Mouse (Mus musculus) forebrain, embryonic 12.5 days (tissue): ENCODE measurements around the gene Kif16b. TPM values are rescaled to one million over a fixed set of nuclear protein-coding genes. Genes with fewer than 3 reads are reported as not detected.

Experiments
- ATAC-seq: fragments of 200-750 bp; cut with Nextera tagmentation; 2 replicates; pipeline ENCODE4 v1.8.0; 2017; ENCODE audit warnings: moderate TSS enrichment; ENCODE audit not compliant: low FRiP score
- H3K27ac ChIP-seq: fragments of 300-500 bp; sonication (generic); 2 replicates; pipeline ENCODE4 v1.5.1; 2016; ENCODE audit warnings: mild to moderate bottlenecking
- H3K27me3 ChIP-seq: fragments of 300-500 bp; sonication (generic); 2 replicates; pipeline ENCODE4 v1.6.1; 2016; ENCODE audit warnings: mild to moderate bottlenecking
- H3K36me3 ChIP-seq: fragments of 300-500 bp; sonication (generic); replicated peaks from 2 replicates; pipeline ENCODE4 v1.6.1; 2016; ENCODE audit warnings: mild to moderate bottlenecking
- H3K4me1 ChIP-seq: fragments of 300-500 bp; sonication (generic); 2 replicates; pipeline ENCODE4 v1.6.1; 2016
- H3K4me2 ChIP-seq: fragments of 300-500 bp; sonication (generic); 2 replicates; pipeline ENCODE4 v1.6.1; 2016; ENCODE audit warnings: mild to moderate bottlenecking, moderate library complexity
- H3K4me3 ChIP-seq: fragments of 300-500 bp; sonication (generic); replicated peaks from 2 replicates; pipeline ENCODE4 v1.5.1; 2016; ENCODE audit warnings: mild to moderate bottlenecking
- H3K9ac ChIP-seq: fragments of 300-500 bp; sonication (generic); 2 replicates; pipeline ENCODE4 v1.6.1; 2016; ENCODE audit warnings: mild to moderate bottlenecking
- H3K9me3 ChIP-seq: fragments of 300-500 bp; sonication (generic); 2 replicates; pipeline ENCODE4 v1.6.1; 2016
- WGBS: fragments of 180-500 bp; shearing (Covaris S2); methylation state at CpG from one replicate; pipeline ENCODE4 v1.1.7; 2016; 5-methylcytosine and 5-hydroxymethylcytosine counted together
- polyA plus RNA-seq: library from polyadenylated mRNA; unstranded; fragments of >200 nt; fragmentation: Nextera tagmentation; extraction: Ambion mirVana; gene quantifications from 2 replicates; pipeline ENCODE4 v1.2.1, GENCODE M21; 2016

Kif16b gene
- 6.5 and 7.3 TPM in 2 replicates for polyA plus RNA-seq

DNA sequence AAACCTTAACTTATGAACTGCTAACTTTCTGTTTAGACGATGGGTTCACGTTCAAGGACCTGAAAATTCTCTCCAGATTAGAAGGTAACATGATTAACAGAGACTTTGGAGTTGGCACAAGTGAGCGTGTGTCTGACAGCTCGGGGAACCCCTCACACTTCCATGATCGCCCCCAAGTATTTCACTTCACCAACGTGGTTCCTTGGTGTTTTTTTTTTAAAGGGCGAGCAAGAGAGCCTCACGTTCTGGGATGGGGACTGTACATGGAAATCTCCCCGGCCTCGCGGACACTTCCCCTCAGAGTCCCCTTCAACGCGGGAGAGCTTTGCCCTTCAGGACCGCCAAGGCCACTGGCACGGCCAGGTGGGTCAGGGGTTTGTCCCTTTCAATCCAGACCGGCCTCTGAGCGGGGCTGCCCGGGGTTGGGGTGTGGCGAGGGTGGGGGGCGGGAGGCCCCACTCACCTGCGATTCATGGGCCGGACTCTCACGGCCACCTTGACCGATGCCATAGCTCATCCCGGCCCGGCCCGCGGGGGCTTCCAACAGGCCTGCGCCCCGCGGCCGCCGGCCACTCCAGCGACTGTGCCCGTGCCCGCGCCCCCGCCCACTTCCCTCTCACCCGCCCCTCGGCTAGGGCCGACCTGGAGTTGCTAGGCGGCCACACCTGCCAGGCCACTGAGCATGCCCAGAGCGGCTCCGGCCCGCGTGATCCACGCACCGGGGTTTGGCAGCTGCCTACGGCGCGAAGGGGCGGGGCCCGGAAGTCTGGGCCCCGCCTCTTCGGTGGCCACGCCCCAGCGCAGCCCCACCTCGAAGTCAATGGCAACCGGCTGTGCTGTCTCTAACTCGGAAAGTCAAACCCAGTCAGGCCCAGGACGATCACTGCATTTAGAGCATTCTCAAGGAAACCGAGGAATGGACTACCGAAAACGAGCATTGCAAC is at the start of gene Kif16b:
Gene Kif16b (minus strand): TSS at position 670 of the 944 bp plus-strand sequence.
- H3K9me3 ChIP-seq = no peaks in the 10 kb centered on the region
- H3K27me3 ChIP-seq = no peaks in the 10 kb centered on the region
- peaks cover 11% of the 10 kb centered on the region for H3K4me1 ChIP-seq
- H3K36me3 ChIP-seq = no peaks in the 10 kb centered on the region
- peak within 1 kb of the TSS; percentile 77 for H3K4me3 ChIP-seq
- H3K4me2 ChIP-seq = peak within 1 kb of the TSS; percentile 84
- H3K27ac ChIP-seq = 0 out of 2 replicates have a peak within 1 kb of the TSS, but pooled peaks have one; percentile 27
- peak; percentile 96 for ATAC-seq
- 2% methylated on average over 53 of the region's 64 CpGs for WGBS
- peak within 1 kb of the TSS; percentile 71 for H3K9ac ChIP-seq

- WGBS = 65% methylated on average over 6 of the region's 6 CpGs
- Histone ChIP-seq H3K9ac (no peak overlapping the region), H3K4me2 (no peak overlapping the region), H3K4me3 (no peak overlapping the region), H3K36me3 (no peaks in the 10 kb centered on the region), H3K4me1 (no peaks in the 10 kb centered on the region; the same call in 1 of the 2 replicates), H3K9me3 (no peaks in the 10 kb centered on the region), H3K27ac (no peak overlapping the region), H3K27me3 (no peaks in the 10 kb centered on the region)
- ATAC-seq = peak; percentile 46; the same call in 1 of the 2 replicates
Observed at GRCm38 (mm10) chr2:142940899-142941642, 39.7 kb upstream of the Kif16b start.

DNA sequence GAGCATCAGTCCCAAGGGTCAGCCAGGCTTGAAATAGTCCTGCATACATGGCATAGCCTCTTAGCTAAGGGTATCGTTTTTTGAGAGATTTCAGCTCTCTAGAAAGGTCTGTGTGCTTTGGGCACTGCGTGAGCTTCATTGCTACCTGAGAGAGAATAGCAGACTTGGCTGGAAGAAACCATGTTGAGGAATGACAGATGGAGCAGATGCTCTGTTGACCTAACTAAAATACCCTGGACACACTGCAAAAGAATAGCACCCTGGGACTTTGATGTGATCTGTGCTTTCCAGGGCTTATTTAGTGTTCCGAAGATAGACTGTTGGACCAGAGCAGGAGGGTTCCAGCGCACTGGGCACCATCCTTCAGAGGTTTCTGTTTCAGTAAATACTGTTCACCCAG is 29.1 kb upstream of the Kif16b start:
- no peak for ATAC-seq
- Histone ChIP-seq H3K4me3 (no peak overlapping the region), H3K4me1 (no peaks in the 10 kb centered on the region), H3K36me3 (no peaks in the 10 kb centered on the region), H3K4me2 (no peak overlapping the region), H3K9me3 (no peaks in the 10 kb centered on the region), H3K27me3 (no peaks in the 10 kb centered on the region), H3K9ac (no peak overlapping the region), H3K27ac (no peak overlapping the region)
- WGBS = 84% methylated on average over 4 of the region's 4 CpGs

GRCm38 (mm10) chr2:142929226-142930112 is 28.1 kb upstream of the Kif16b start:
- ATAC-seq = no peak
- no peaks in the 10 kb centered on the region for H3K4me1 ChIP-seq
- WGBS = 79% methylated on average over 10 of the region's 10 CpGs

GRCm38 (mm10) chr2:142910808-142911388 is 9.6 kb upstream of the Kif16b start:
- Histone ChIP-seq H3K4me3 (no peak overlapping the region), H3K36me3 (no peaks in the 10 kb centered on the region), H3K27ac (no peak overlapping the region), H3K27me3 (no peaks in the 10 kb centered on the region), H3K4me1 (no peaks in the 10 kb centered on the region), H3K9ac (no peak overlapping the region), H3K4me2 (no peak overlapping the region), H3K9me3 (no peaks in the 10 kb centered on the region)
- no peak for ATAC-seq
- WGBS = 79% methylated on average over 3 of the region's 3 CpGs

More at GRCm38 (mm10) chr2:142929226-142930112, 28.1 kb upstream of the Kif16b start:
- Histone ChIP-seq H3K9ac (no peak overlapping the region), H3K36me3 (no peaks in the 10 kb centered on the region), H3K27ac (no peak overlapping the region), H3K27me3 (no peaks in the 10 kb centered on the region), H3K4me2 (no peak overlapping the region), H3K9me3 (no peaks in the 10 kb centered on the region), H3K4me3 (no peak overlapping the region)

DNA sequence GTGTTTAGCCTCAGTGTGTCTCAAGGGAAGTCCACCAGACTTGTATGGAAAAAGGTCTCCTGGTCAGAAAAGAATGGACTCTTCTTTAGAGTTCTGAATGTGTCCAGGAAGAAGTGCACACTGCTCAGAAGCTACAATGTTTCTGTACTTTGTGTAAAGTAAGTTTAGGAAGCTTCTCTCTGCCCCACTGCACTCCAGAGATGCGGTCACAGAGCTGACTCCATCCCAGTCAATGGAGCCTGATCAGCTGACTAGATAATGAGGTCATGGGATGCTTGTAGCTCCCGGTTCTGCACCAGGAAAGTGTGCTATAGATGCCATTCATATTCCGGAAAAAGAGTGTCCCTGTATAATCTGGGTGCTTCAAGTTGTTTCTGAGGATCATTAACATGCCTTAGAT is 7.9 kb upstream of the Kif16b start:
- Histone ChIP-seq H3K36me3 (no peaks in the 10 kb centered on the region), H3K27me3 (no peaks in the 10 kb centered on the region), H3K4me2 (no peak overlapping the region), H3K9ac (no peak overlapping the region), H3K4me3 (no peak overlapping the region), H3K4me1 (no peaks in the 10 kb centered on the region), H3K9me3 (no peaks in the 10 kb centered on the region), H3K27ac (no peak overlapping the region)
- ATAC-seq = no peak
- WGBS = 82% methylated on average over 3 of the region's 3 CpGs

DNA sequence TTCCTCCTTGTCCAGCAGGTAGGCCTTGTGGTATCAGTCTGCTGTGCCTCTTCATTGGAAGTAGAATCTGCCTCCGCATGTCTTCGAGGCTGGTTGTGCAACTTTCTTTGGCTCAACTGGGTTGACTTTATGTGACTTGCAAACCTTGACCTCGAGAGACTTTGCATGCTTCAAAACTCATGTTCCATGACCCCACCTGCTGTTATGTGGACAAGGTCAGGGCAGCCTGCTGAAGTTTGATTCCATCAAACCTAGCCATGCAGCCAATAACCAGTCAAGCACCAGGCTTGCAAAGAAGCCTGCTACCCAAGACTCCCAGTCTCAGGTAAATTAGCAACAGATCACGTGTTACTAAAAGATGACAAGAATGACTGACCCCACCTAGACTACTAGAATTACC is 5.7 kb upstream of the Kif16b start:
- Histone ChIP-seq H3K36me3 (no peaks in the 10 kb centered on the region), H3K4me3 (no peak overlapping the region), H3K27ac (no peak overlapping the region), H3K9me3 (no peaks in the 10 kb centered on the region), H3K27me3 (no peaks in the 10 kb centered on the region), H3K4me1 (peaks cover 3% of the 10 kb centered on the region), H3K4me2 (no peak overlapping the region), H3K9ac (no peak overlapping the region)
- whole genome bisulfite sequencing = 86% methylated on average over 4 of the region's 4 CpGs
- ATAC-seq = no peak

- WGBS = 11% methylated on average over 33 of the region's 34 CpGs
- peak overlapping the region; percentile 61 for H3K4me2 ChIP-seq
- 0 out of 2 replicates have a peak overlapping the region, but pooled peaks have one; percentile 19 for H3K27ac ChIP-seq
Observed at GRCm38 (mm10) chr2:142902905-142903895, 1.9 kb upstream of the Kif16b start.

GRCm38 (mm10) chr2:142900120-142900861 is 1.0 kb downstream of the Kif16b start:
- Histone ChIP-seq H3K4me3 (peak overlapping the region; percentile 77), H3K4me1 (peaks cover 11% of the 10 kb centered on the region), H3K9me3 (no peaks in the 10 kb centered on the region), H3K27ac (no peak overlapping the region), H3K9ac (no peak overlapping the region), H3K4me2 (peak overlapping the region; percentile 84), H3K27me3 (no peaks in the 10 kb centered on the region), H3K36me3 (no peaks in the 10 kb centered on the region)
- 63% methylated on average over 10 of the region's 10 CpGs for WGBS
- no peak for ATAC-seq

More at GRCm38 (mm10) chr2:142902905-142903895, 1.9 kb upstream of the Kif16b start:
- Histone ChIP-seq H3K27me3 (no peaks in the 10 kb centered on the region), H3K9ac (peak overlapping the region; percentile 53), H3K4me3 (peak overlapping the region; percentile 37), H3K36me3 (no peaks in the 10 kb centered on the region), H3K9me3 (no peaks in the 10 kb centered on the region), H3K4me1 (peaks cover 11% of the 10 kb centered on the region)
- peak; percentile 96 for ATAC-seq

DNA sequence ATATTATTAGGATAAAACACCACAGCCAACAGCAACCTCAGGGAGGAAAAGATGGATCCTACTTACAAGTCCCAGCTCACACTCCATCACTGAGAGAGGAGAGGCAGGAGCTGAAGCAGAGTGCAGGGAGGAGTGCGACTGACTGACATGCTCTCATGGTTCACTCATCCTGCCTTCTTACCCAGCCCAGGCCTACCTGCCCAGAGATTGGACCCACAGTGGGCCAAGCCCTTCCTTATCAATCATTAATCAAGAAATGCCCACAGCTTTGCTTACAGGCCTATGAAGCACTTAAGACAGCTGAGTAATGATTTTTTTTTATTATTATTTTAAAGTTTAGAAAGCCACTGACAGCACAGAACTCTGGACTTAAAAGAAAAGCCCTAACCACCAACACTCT is 7.6 kb downstream of the Kif16b start:
- Histone ChIP-seq H3K4me1 (no peaks in the 10 kb centered on the region), H3K27ac (no peak overlapping the region), H3K4me3 (no peak overlapping the region), H3K9ac (no peak overlapping the region), H3K4me2 (no peak overlapping the region), H3K9me3 (no peaks in the 10 kb centered on the region), H3K36me3 (no peaks in the 10 kb centered on the region), H3K27me3 (no peaks in the 10 kb centered on the region)
- WGBS = 76% methylated on average over 1 of the region's 1 CpGs
- no peak for ATAC-seq
